Mouse (Mus musculus) thymus, postnatal 25 days (tissue): ENCODE measurements at regions not wholly inside any gene's neighbourhood (a gene's known extent, or its start where the extent isn't known, plus 50 kb on each side); places are given as distances from the start of the nearest gene placed in this dataset.

Experiments
- DNase-seq: peaks from one replicate; pipeline ENCODE4 v3.0.0; 2022

DNA sequence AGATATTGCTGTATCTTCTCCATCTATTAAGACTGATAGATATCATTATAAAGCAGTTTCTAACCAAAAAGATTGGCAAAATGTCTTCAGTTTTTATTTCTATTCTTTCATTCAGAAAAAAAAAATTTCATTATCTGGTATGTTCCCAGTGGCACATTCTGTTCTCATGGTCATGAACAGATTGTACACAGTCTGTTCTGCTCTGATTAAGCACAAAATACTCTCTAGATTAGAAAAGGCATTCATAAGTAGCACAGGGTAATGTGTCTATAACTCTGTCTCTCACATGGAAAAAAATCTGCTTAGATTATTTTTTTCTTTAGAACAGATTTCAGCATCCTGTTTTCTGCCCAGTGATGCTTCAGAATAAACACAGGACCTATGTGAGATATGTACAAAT lies 306.3 kb upstream of the Gm21830 start:
- DNase-seq: no peak

DNA sequence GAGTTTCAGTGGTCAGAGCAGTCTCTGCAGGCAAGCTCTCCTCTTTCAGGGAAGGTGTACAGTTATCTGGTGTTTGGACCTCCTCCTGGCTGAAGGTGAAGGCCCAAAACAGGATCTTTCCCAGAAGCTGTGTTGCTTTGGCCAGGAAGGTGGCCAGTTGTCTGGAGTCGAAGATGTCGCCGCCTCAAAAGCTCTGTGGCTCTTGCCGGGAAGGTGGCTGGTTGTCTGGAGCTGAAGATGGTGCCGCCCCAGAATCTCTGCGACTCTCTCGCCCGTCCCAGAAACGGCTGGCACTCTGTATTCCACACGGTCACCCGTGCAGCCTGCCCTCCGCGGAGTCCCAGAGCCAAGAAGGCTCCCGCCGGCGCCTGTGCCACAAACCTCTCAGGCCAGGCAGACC lies 304.7 kb upstream of the Scn7a start:
- peak; percentile 1 for DNase-seq

GRCm38 (mm10) chr2:67068944-67069343 lies 284.2 kb upstream of the Scn7a start:
- DNase-seq: no peak
